Mouse (Mus musculus) E14TG2a.4 (cell line): ENCODE data around the gene Pinlyp.

Source experiments
- H3K27me3 ChIP-seq: 2 replicates; pipeline ENCODE4 v1.6.1; 2014; ENCODE audit warnings: low read length, control low read depth; ENCODE audit not compliant: insufficient read depth
- H3K36me3 ChIP-seq: 2 replicates; pipeline ENCODE4 v1.6.1; 2014; ENCODE audit warnings: low read length, control low read depth; ENCODE audit not compliant: insufficient read depth
- H3K4me1 ChIP-seq: replicated peaks from 2 replicates; pipeline ENCODE4 v1.6.1; 2014; ENCODE audit warnings: low read depth, low read length, control low read depth
- H3K4me3 ChIP-seq: replicated peaks from 2 replicates; pipeline ENCODE4 v1.5.1; 2014; ENCODE audit warnings: mild to moderate bottlenecking, low read length
- H3K9me3 ChIP-seq: 2 replicates; pipeline ENCODE4 v1.6.1; 2014; ENCODE audit warnings: low read length, control low read depth
- CTCF ChIP-seq: conservative IDR thresholded peaks from 2 replicates; pipeline ENCODE4 v1.5.1; 2014; ENCODE audit warnings: low read length
- NANOG ChIP-seq: IDR thresholded peaks from 2 replicates; pipeline ENCODE4 v1.6.1; 2014; ENCODE audit warnings: borderline replicate concordance, low read length, mixed read lengths
- POU5F1 ChIP-seq: IDR thresholded peaks from 2 replicates; pipeline ENCODE4 v1.6.1; 2014; ENCODE audit warnings: low read length, borderline replicate concordance

Pinlyp gene

GRCm38 (mm10) chr7:24551985-24552759 lies 6.3 kb upstream of the Pinlyp start:
- H3K27me3 ChIP-seq = no peaks in the 10 kb centered on the region
- H3K4me1 ChIP-seq = peaks cover 66% of the 10 kb centered on the region
- TF ChIP-seq NANOG (no peak), CTCF (no peak), POU5F1 (no peak)
- H3K9me3 ChIP-seq = peaks cover 6% of the 10 kb centered on the region; the same call in 1 of the 2 replicates
- H3K4me3 ChIP-seq = no peak overlapping the region
- peaks cover 91% of the 10 kb centered on the region for H3K36me3 ChIP-seq

- Histone ChIP-seq H3K36me3 (peaks cover 48% of the 10 kb centered on the region), H3K9me3 (no peaks in the 10 kb centered on the region), H3K27me3 (no peaks in the 10 kb centered on the region), H3K4me3 (peak overlapping the region; percentile 96), H3K4me1 (peaks cover 60% of the 10 kb centered on the region)
- TF ChIP-seq CTCF (no peak), NANOG (no peak), POU5F1 (no peak)
Measured at GRCm38 (mm10) chr7:24547534-24548036, 1.7 kb upstream of the Pinlyp start.

GRCm38 (mm10) chr7:24546634-24547389 lies 894 bp upstream of the Pinlyp start:
- Histone ChIP-seq H3K4me3 (peak overlapping the region; percentile 96), H3K27me3 (no peaks in the 10 kb centered on the region), H3K9me3 (no peaks in the 10 kb centered on the region), H3K36me3 (peaks cover 40% of the 10 kb centered on the region), H3K4me1 (peaks cover 60% of the 10 kb centered on the region)
- no peak for TF ChIP-seq NANOG
- TF ChIP-seq CTCF = no peak
- no peak for TF ChIP-seq POU5F1

- TF ChIP-seq NANOG (no peak), CTCF (peak; percentile 88)
- H3K4me1 ChIP-seq = peaks cover 38% of the 10 kb centered on the region
- no peaks in the 10 kb centered on the region for H3K27me3 ChIP-seq
- H3K36me3 ChIP-seq = peaks cover 19% of the 10 kb centered on the region
- H3K9me3 ChIP-seq = 0 out of 2 replicates have a peak, but pooled peaks cover 2% of the 10 kb centered on the region
- no peak overlapping the region for H3K4me3 ChIP-seq
Measured at GRCm38 (mm10) chr7:24544506-24544905, 1.4 kb downstream of the Pinlyp start.

- H3K9me3 ChIP-seq = peaks cover 10% of the 10 kb centered on the region
Measured at GRCm38 (mm10) chr7:24539686-24540085, 6.2 kb downstream of the Pinlyp start.

GRCm38 (mm10) chr7:24538701-24539100 lies 7.2 kb downstream of the Pinlyp start:
- H3K4me3 ChIP-seq = no peak overlapping the region
- H3K36me3 ChIP-seq = peaks cover 5% of the 10 kb centered on the region; the same call in 1 of the 2 replicates
- peaks cover 10% of the 10 kb centered on the region for H3K9me3 ChIP-seq
- peaks cover 27% of the 10 kb centered on the region for H3K4me1 ChIP-seq
- TF ChIP-seq POU5F1 = no peak
- no peak for TF ChIP-seq NANOG
- no peak for TF ChIP-seq CTCF
- H3K27me3 ChIP-seq = peaks cover 12% of the 10 kb centered on the region

More at GRCm38 (mm10) chr7:24539686-24540085, 6.2 kb downstream of the Pinlyp start:
- TF ChIP-seq NANOG (no peak), CTCF (no peak), POU5F1 (no peak)
- Histone ChIP-seq H3K4me1 (peaks cover 23% of the 10 kb centered on the region), H3K36me3 (peaks cover 5% of the 10 kb centered on the region; the same call in 1 of the 2 replicates), H3K4me3 (no peak overlapping the region), H3K27me3 (peaks cover 9% of the 10 kb centered on the region)

- Histone ChIP-seq H3K4me3 (no peak overlapping the region), H3K4me1 (peaks cover 33% of the 10 kb centered on the region), H3K27me3 (peaks cover 17% of the 10 kb centered on the region), H3K9me3 (peaks cover 10% of the 10 kb centered on the region), H3K36me3 (peaks cover 5% of the 10 kb centered on the region; the same call in 1 of the 2 replicates)
- TF ChIP-seq POU5F1 = no peak
- no peak for TF ChIP-seq CTCF
- TF ChIP-seq NANOG = no peak
Measured at GRCm38 (mm10) chr7:24538154-24538553, 7.8 kb downstream of the Pinlyp start.

DNA sequence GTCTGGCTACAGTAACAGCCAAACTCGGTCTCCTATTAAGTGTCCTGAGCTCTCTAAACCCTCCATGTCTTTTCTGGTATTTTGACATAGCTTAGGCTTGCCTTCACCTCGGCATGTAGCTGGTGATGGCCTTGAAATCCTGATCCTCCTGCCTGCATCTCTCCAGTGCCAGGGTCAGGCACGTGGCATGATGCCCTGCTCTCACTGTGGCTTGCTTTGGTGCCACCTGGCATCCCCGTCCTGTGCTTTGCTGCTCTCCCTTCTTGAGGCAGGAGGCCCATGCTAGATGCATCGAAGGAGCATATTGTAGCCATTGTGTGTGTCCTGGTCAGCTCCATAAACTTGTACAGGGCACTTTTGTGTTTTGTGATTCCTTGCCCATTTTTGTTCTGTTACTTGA lies 8.3 kb downstream of the Pinlyp start:
- Histone ChIP-seq H3K4me1 (peaks cover 38% of the 10 kb centered on the region), H3K4me3 (no peak overlapping the region)
- TF ChIP-seq POU5F1 = no peak
- TF ChIP-seq NANOG = no peak
- no peak for TF ChIP-seq CTCF

More for the DNA sequence above, 8.3 kb downstream of the Pinlyp start:
- Histone ChIP-seq H3K36me3 (peaks cover 5% of the 10 kb centered on the region; the same call in 1 of the 2 replicates), H3K27me3 (peaks cover 17% of the 10 kb centered on the region), H3K9me3 (peaks cover 10% of the 10 kb centered on the region)
